Mouse (Mus musculus) brown adipose tissue, adult 24 weeks (tissue): Measurements from ENCODE around the gene Tspan11. TPM values are rescaled to one million over a fixed set of nuclear protein-coding genes. Genes with fewer than 3 reads are reported as not detected.

Experiments used
- H3K27ac ChIP-seq: fragments of 200-500 bp; replicated peaks from 2 replicates; pipeline ENCODE4 v1.5.1; 2012; ENCODE audit warnings: low read depth, mild to moderate bottlenecking, low read length
- H3K4me1 ChIP-seq: fragments of 200-500 bp; 2 replicates; pipeline ENCODE4 v1.6.1; 2012; ENCODE audit warnings: low read length, mixed read lengths; ENCODE audit not compliant: control insufficient read depth, insufficient read depth, insufficient read length
- H3K4me3 ChIP-seq: fragments of 200-500 bp; 2 replicates; pipeline ENCODE4 v1.5.1; 2012; ENCODE audit warnings: low read depth, mild to moderate bottlenecking, low read length, moderate library complexity; ENCODE audit not compliant: insufficient read depth
- polyA plus RNA-seq: library from polyadenylated mRNA; stranded (reverse); fragments of >200 nt; gene quantifications from 2 replicates; pipeline ENCODE4 v1.2.4, GENCODE M21; 2012; ENCODE audit not compliant: missing spikeins, insufficient read depth, insufficient read length

Tspan11 gene
- 0.48 TPM in 1 of 2 replicates, not detected in the other for polyA plus RNA-seq

GRCm38 (mm10) chr6:127887511-127888421 lies at the start of gene Tspan11:
Gene Tspan11 (plus strand): TSS chr6:127887589.
- H3K27ac ChIP-seq, result no peak within 1 kb of the TSS
- no peaks in the 10 kb centered on the region for H3K4me1 ChIP-seq
- H3K4me3 ChIP-seq, result peak within 1 kb of the TSS; percentile 51

GRCm38 (mm10) chr6:127837910-127838309 lies 49.5 kb upstream of the Tspan11 start:
- Histone ChIP-seq H3K27ac (no peak overlapping the region), H3K4me1 (no peaks in the 10 kb centered on the region), H3K4me3 (no peak overlapping the region)

- H3K27ac ChIP-seq, result no peak overlapping the region
- H3K4me3 ChIP-seq, result no peak overlapping the region
- H3K4me1 ChIP-seq, result no peaks in the 10 kb centered on the region
Observed at GRCm38 (mm10) chr6:127839538-127839937, 47.9 kb upstream of the Tspan11 start.

GRCm38 (mm10) chr6:127840171-127840570 lies 47.2 kb upstream of the Tspan11 start:
- Histone ChIP-seq H3K4me1 (no peaks in the 10 kb centered on the region), H3K4me3 (no peak overlapping the region), H3K27ac (no peak overlapping the region)

- H3K27ac ChIP-seq, result no peak overlapping the region
Observed at GRCm38 (mm10) chr6:127841326-127841725, 46.1 kb upstream of the Tspan11 start.

GRCm38 (mm10) chr6:127846521-127846920 lies 40.9 kb upstream of the Tspan11 start:
- Histone ChIP-seq H3K4me3 (no peak overlapping the region), H3K4me1 (no peaks in the 10 kb centered on the region), H3K27ac (no peak overlapping the region)

More at GRCm38 (mm10) chr6:127841326-127841725, 46.1 kb upstream of the Tspan11 start:
- Histone ChIP-seq H3K4me1 (no peaks in the 10 kb centered on the region), H3K4me3 (no peak overlapping the region)

GRCm38 (mm10) chr6:127849496-127849895 lies 37.9 kb upstream of the Tspan11 start:
- Histone ChIP-seq H3K4me3 (no peak overlapping the region), H3K27ac (no peak overlapping the region), H3K4me1 (0 out of 2 replicates have a peak, but pooled peaks cover 2% of the 10 kb centered on the region)

- Histone ChIP-seq H3K4me3 (no peak overlapping the region), H3K27ac (no peak overlapping the region)
Observed at GRCm38 (mm10) chr6:127851611-127852010, 35.8 kb upstream of the Tspan11 start.

GRCm38 (mm10) chr6:127853241-127853640 lies 34.1 kb upstream of the Tspan11 start:
- Histone ChIP-seq H3K27ac (no peak overlapping the region), H3K4me3 (no peak overlapping the region), H3K4me1 (0 out of 2 replicates have a peak, but pooled peaks cover 2% of the 10 kb centered on the region)

More at GRCm38 (mm10) chr6:127851611-127852010, 35.8 kb upstream of the Tspan11 start:
- 0 out of 2 replicates have a peak, but pooled peaks cover 2% of the 10 kb centered on the region for H3K4me1 ChIP-seq

GRCm38 (mm10) chr6:127853771-127854687 lies 33.4 kb upstream of the Tspan11 start:
- no peak overlapping the region for H3K4me3 ChIP-seq
- 0 out of 2 replicates have a peak, but pooled peaks cover 2% of the 10 kb centered on the region for H3K4me1 ChIP-seq
- no peak overlapping the region for H3K27ac ChIP-seq

- Histone ChIP-seq H3K4me1 (0 out of 2 replicates have a peak, but pooled peaks cover 2% of the 10 kb centered on the region), H3K4me3 (no peak overlapping the region), H3K27ac (no peak overlapping the region)
Observed at GRCm38 (mm10) chr6:127854688-127855013, 32.7 kb upstream of the Tspan11 start.

- no peak overlapping the region for H3K4me3 ChIP-seq
- 0 out of 2 replicates have a peak, but pooled peaks cover 2% of the 10 kb centered on the region for H3K4me1 ChIP-seq
- H3K27ac ChIP-seq, result no peak overlapping the region
Observed at GRCm38 (mm10) chr6:127855711-127856295, 31.6 kb upstream of the Tspan11 start.

GRCm38 (mm10) chr6:127861951-127862350 lies 25.4 kb upstream of the Tspan11 start:
- Histone ChIP-seq H3K4me3 (no peak overlapping the region), H3K27ac (no peak overlapping the region), H3K4me1 (no peaks in the 10 kb centered on the region)

GRCm38 (mm10) chr6:127865391-127865790 lies 22.0 kb upstream of the Tspan11 start:
- H3K4me3 ChIP-seq, result no peak overlapping the region

GRCm38 (mm10) chr6:127868546-127868945 lies 18.8 kb upstream of the Tspan11 start:
- Histone ChIP-seq H3K27ac (no peak overlapping the region), H3K4me3 (no peak overlapping the region), H3K4me1 (no peaks in the 10 kb centered on the region)

More at GRCm38 (mm10) chr6:127865391-127865790, 22.0 kb upstream of the Tspan11 start:
- Histone ChIP-seq H3K27ac (no peak overlapping the region), H3K4me1 (no peaks in the 10 kb centered on the region)
